Mouse (Mus musculus) CH12.LX (cell line): ENCODE measurements at regions not wholly inside any gene's neighbourhood (a gene's known extent, or its start where the extent isn't known, plus 50 kb on each side); places are given as distances from the start of the nearest gene placed in this dataset.

ENCODE experiments used
- DNase-seq: peaks from one replicate; pipeline ENCODE4 v3.0.0-alpha.2; 2013; ENCODE audit errors: extremely low read depth
- H3K27ac ChIP-seq: 2 replicates; pipeline ENCODE4 v1.5.1; 2012; ENCODE audit warnings: low read depth, mild to moderate bottlenecking, control low read depth, moderate library complexity; ENCODE audit not compliant: insufficient read depth
- H3K27me3 ChIP-seq: replicated peaks from 2 replicates; pipeline ENCODE3; 2012; ENCODE audit warnings: inconsistent platforms
- H3K36me3 ChIP-seq, 2 experiments: replicated peaks in 1 of 2; 2 replicates each; pipeline versions ENCODE3 to v1.6.1; 2012; ENCODE audit warnings: inconsistent platforms in 1 of 2, low read length in 1 of 2, mild to moderate bottlenecking in 1 of 2, mixed read lengths in 1 of 2, moderate library complexity in 1 of 2; ENCODE audit not compliant: control insufficient read depth in 1 of 2, insufficient read depth in 1 of 2
- H3K4me1 ChIP-seq, 2 experiments: 2 replicates each; pipeline ENCODE4 v1.6.1; 2012; ENCODE audit warnings: inconsistent platforms in 1 of 2, moderate library complexity in 1 of 2; ENCODE audit not compliant: insufficient read depth in 2 of 2, control insufficient read depth in 1 of 2
- H3K4me2 ChIP-seq: 2 replicates; pipeline ENCODE4 v1.6.1; 2012; ENCODE audit warnings: low read depth, mild to moderate bottlenecking, control low read depth; ENCODE audit not compliant: poor library complexity, insufficient read depth, severe bottlenecking
- H3K4me3 ChIP-seq, 3 experiments: fragments of 150-350 bp in 1 of 3; sonication (generic) in 1 of 3; replicated peaks in 1 of 3; 2 replicates each; pipeline versions ENCODE3 to v1.5.1; 2011 to 2012; ENCODE audit warnings: low read depth in 2 of 3, low read length in 2 of 3, mild to moderate bottlenecking in 2 of 3, moderate library complexity in 2 of 3, control low read depth in 1 of 3, improper control_type of control experiment in 1 of 3, inconsistent platforms in 1 of 3, mixed read lengths in 1 of 3; ENCODE audit not compliant: poor library complexity in 1 of 3
- H3K79me2 ChIP-seq: replicated peaks from 2 replicates; pipeline ENCODE4 v1.6.1; 2012; ENCODE audit warnings: mild to moderate bottlenecking, moderate library complexity; ENCODE audit not compliant: control insufficient read depth, poor library complexity, insufficient read depth, severe bottlenecking; ENCODE audit errors: extremely low read depth
- H3K9ac ChIP-seq: 2 replicates; pipeline ENCODE4 v1.6.1; 2012; ENCODE audit warnings: low read depth, mild to moderate bottlenecking, control low read depth, moderate library complexity; ENCODE audit not compliant: insufficient read depth
- H3K9me3 ChIP-seq: replicated peaks from 2 replicates; pipeline ENCODE3; 2012; ENCODE audit warnings: low read length, inconsistent platforms, mixed read lengths
- BHLHE40 ChIP-seq: IDR thresholded peaks from 2 replicates; pipeline ENCODE4 v1.6.1; 2011; ENCODE audit warnings: mild to moderate bottlenecking, low read depth, low read length, improper control_type of control experiment
- CHD1 ChIP-seq: IDR thresholded peaks from 2 replicates; pipeline ENCODE4 v1.6.1; 2012; ENCODE audit warnings: low read depth, low read length, improper control_type of control experiment, inconsistent platforms
- CHD2 ChIP-seq: IDR thresholded peaks from 2 replicates; pipeline ENCODE4 v1.6.1; 2011; ENCODE audit warnings: low read length, improper control_type of control experiment
- E2F4 ChIP-seq: IDR thresholded peaks from 2 replicates; pipeline ENCODE4 v1.6.1; 2011; ENCODE audit warnings: low read depth, low read length, improper control_type of control experiment; ENCODE audit not compliant: insufficient replicate concordance
- ELF1 ChIP-seq: IDR thresholded peaks from 2 replicates; pipeline ENCODE4 v1.6.1; 2014; ENCODE audit warnings: low read depth, mild to moderate bottlenecking, inconsistent platforms, low read length, improper control_type of control experiment
- ETS1 ChIP-seq: conservative IDR thresholded peaks from 2 replicates; pipeline ENCODE4 v1.6.1; 2012; ENCODE audit warnings: low read depth, mild to moderate bottlenecking, inconsistent platforms, low read length, improper control_type of control experiment, moderate library complexity
- HCFC1 ChIP-seq: IDR thresholded peaks from 2 replicates; pipeline ENCODE4 v1.6.1; 2012; ENCODE audit warnings: low read depth, mild to moderate bottlenecking, inconsistent platforms, low read length, improper control_type of control experiment
- JUND ChIP-seq: conservative IDR thresholded peaks from 2 replicates; pipeline ENCODE4 v1.6.1; 2011; ENCODE audit warnings: low read depth, low read length, improper control_type of control experiment
- MAZ ChIP-seq: IDR thresholded peaks from 2 replicates; pipeline ENCODE4 v1.6.1; 2012; ENCODE audit warnings: low read depth, mild to moderate bottlenecking, inconsistent platforms, low read length, improper control_type of control experiment, moderate library complexity
- MEF2A ChIP-seq: IDR thresholded peaks from 2 replicates; pipeline ENCODE4 v1.6.1; 2014; ENCODE audit warnings: low read depth, mild to moderate bottlenecking, inconsistent platforms, low read length, improper control_type of control experiment, borderline replicate concordance
- NRF1 ChIP-seq: IDR thresholded peaks from 2 replicates; pipeline ENCODE4 v1.6.1; 2014; ENCODE audit warnings: low read depth, mild to moderate bottlenecking, inconsistent platforms, low read length, improper control_type of control experiment, moderate library complexity
- PAX5 ChIP-seq: IDR thresholded peaks from 2 replicates; pipeline ENCODE4 v1.6.1; 2012; ENCODE audit warnings: low read length, inconsistent platforms, mixed read lengths
- POLR2A ChIP-seq: IDR thresholded peaks from 2 replicates; pipeline ENCODE4 v1.6.1; 2011; ENCODE audit warnings: low read depth, mild to moderate bottlenecking, improper control_type of control experiment, low read length
- POLR2AphosphoS2 ChIP-seq: IDR thresholded peaks from 2 replicates; pipeline ENCODE4 v1.6.1; 2011; ENCODE audit warnings: low read depth, low read length, improper control_type of control experiment
- SIN3A ChIP-seq: IDR thresholded peaks from 2 replicates; pipeline ENCODE4 v1.6.1; 2012; ENCODE audit warnings: low read length, improper control_type of control experiment, inconsistent platforms
- TBP ChIP-seq: conservative IDR thresholded peaks from 2 replicates; pipeline ENCODE4 v1.6.1; 2011; ENCODE audit warnings: low read depth, low read length, improper control_type of control experiment
- USF2 ChIP-seq: conservative IDR thresholded peaks from 2 replicates; pipeline ENCODE4 v1.6.1; 2011; ENCODE audit warnings: low read depth, low read length, improper control_type of control experiment
- ZC3H11A ChIP-seq: IDR thresholded peaks from 2 replicates; pipeline ENCODE4 v1.6.1; 2012; ENCODE audit warnings: low read depth, mild to moderate bottlenecking, inconsistent platforms, low read length, improper control_type of control experiment
- ZKSCAN1 ChIP-seq: IDR thresholded peaks from 2 replicates; pipeline ENCODE4 v1.6.1; 2012; ENCODE audit warnings: low read depth, inconsistent platforms, low read length, improper control_type of control experiment, borderline replicate concordance
- ZMIZ1 ChIP-seq: IDR thresholded peaks from 2 replicates; pipeline ENCODE4 v1.6.1; 2012; ENCODE audit warnings: low read depth, mild to moderate bottlenecking, inconsistent platforms, low read length, improper control_type of control experiment
- ZNF384 ChIP-seq: IDR thresholded peaks from 2 replicates; pipeline ENCODE4 v1.6.1; 2012; ENCODE audit warnings: low read depth, low read length, improper control_type of control experiment, inconsistent platforms
- dilution Hi-C: fragments of 300-500 bp; cut with MboI; formaldehyde crosslinking; loops from 2 replicates; pipeline ENCODE4 v1.14.3; 2020; ENCODE audit warnings: low sequenced_read_pairs; ENCODE audit not compliant: extremely low pct_unique_long_range_greater_than_20kb, extremely low pct_ligation_motif_present
- in situ Hi-C: fragments of 300-500 bp; cut with MboI; formaldehyde crosslinking; loops from 3 replicates; pipeline ENCODE4 v1.14.3; 2019; ENCODE audit warnings: low sequenced_read_pairs, low pct_ligation_motif_present, low pct_unique_long_range_greater_than_20kb, mixed read lengths

- Histone ChIP-seq H3K4me3 (no peak overlapping the region), H3K36me3 (no peaks in the 10 kb centered on the region), H3K27ac (no peak overlapping the region), H3K9ac (no peak overlapping the region), H3K9me3 (no peaks in the 10 kb centered on the region), H3K4me2 (no peak overlapping the region), H3K4me1 (no peaks in the 10 kb centered on the region), H3K79me2 (no peaks in the 10 kb centered on the region), H3K27me3 (no peaks in the 10 kb centered on the region)
- DNase-seq = no peak
- dilution Hi-C loops (no loop called here), in situ Hi-C loops (no loop called here)
- TF ChIP-seq ZNF384 (no peak), BHLHE40 (no peak), HCFC1 (no peak), ELF1 (no peak), CHD2 (no peak), E2F4 (no peak), MAZ (no peak)
These were observed 54.8 kb upstream of the Scel start for GRCm38 (mm10) chr14:103458340-103458739.

GRCm38 (mm10) chr14:103456106-103456505 lies 57.0 kb upstream of the Scel start:
- no peak for DNase-seq
- H3K9ac ChIP-seq = no peak overlapping the region
- in situ Hi-C loops (no loop called here), dilution Hi-C loops (no loop called here)
- no peak overlapping the region for H3K4me3 ChIP-seq
- no peaks in the 10 kb centered on the region for H3K4me1 ChIP-seq
- no peaks in the 10 kb centered on the region for H3K9me3 ChIP-seq
- H3K4me2 ChIP-seq = no peak overlapping the region
- no peak overlapping the region for H3K27ac ChIP-seq
- no peaks in the 10 kb centered on the region for H3K36me3 ChIP-seq
- H3K27me3 ChIP-seq = no peaks in the 10 kb centered on the region
- TF ChIP-seq ZC3H11A (no peak), POLR2A (no peak), ZKSCAN1 (no peak), POLR2AphosphoS2 (no peak), ETS1 (no peak), PAX5 (no peak), MEF2A (no peak)
- TF ChIP-seq, all 38 proteins: peak for 0
- H3K79me2 ChIP-seq = no peaks in the 10 kb centered on the region

DNA sequence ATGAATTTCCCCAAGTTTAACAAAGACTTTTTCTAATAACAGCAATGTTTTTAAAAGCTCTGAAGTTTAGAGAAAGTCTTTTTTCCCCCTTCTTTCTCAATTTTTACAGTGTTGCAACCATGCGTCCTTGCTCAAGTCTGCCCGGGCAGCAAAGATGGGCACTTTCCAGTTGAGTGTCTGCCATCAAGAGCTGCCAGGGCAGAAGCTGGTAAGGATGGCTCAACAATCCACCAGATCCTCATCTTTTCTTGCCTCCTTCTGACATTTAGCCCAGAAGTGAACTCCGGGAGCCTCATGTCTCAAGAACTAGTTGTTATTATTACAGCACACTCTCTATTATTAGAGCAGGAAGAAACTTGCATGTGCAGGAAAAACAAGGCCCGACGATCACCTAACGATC lies 62.4 kb upstream of the Scel start:
- DNase-seq = no peak
- no peak overlapping the region for H3K9ac ChIP-seq
- no peak for TF ChIP-seq SIN3A
- no peak for TF ChIP-seq JUND
- no peak for TF ChIP-seq NRF1
- no peak for TF ChIP-seq USF2
- no peak for TF ChIP-seq CHD1
- no peak for TF ChIP-seq TBP
- no peak for TF ChIP-seq ZC3H11A
- TF ChIP-seq ZMIZ1 = no peak
- TF ChIP-seq, all 38 proteins: peak for 0
- Histone ChIP-seq H3K4me3 (no peak overlapping the region), H3K4me2 (no peak overlapping the region), H3K9me3 (no peaks in the 10 kb centered on the region), H3K27me3 (no peaks in the 10 kb centered on the region), H3K4me1 (peaks cover 0 to 2% of the 10 kb centered on the region in 2 experiments; a peak in 1 of 4 replicates), H3K36me3 (no peaks in the 10 kb centered on the region), H3K79me2 (no peaks in the 10 kb centered on the region), H3K27ac (no peak overlapping the region)
- dilution Hi-C loops = no loop called here
- in situ Hi-C loops = no loop called here
